Mouse (Mus musculus) myocyte (in vitro differentiated cells): Measurements from ENCODE around the gene Iqsec2.

Experiments used
- CEBPB ChIP-seq: IDR thresholded peaks from 2 replicates; pipeline ENCODE4 v1.6.1; 2011; ENCODE audit warnings: mild to moderate bottlenecking, moderate library complexity; ENCODE audit not compliant: poor library complexity, insufficient read depth, severe bottlenecking
- E2F4 ChIP-seq: IDR thresholded peaks from one replicate; pipeline ENCODE4 v1.6.1; 2011; ENCODE audit warnings: mild to moderate bottlenecking, control low read depth, moderate library complexity; ENCODE audit not compliant: insufficient read depth
- MAX ChIP-seq: IDR thresholded peaks from one replicate; pipeline ENCODE4 v1.6.1; 2011; ENCODE audit warnings: low read depth, mild to moderate bottlenecking, control low read depth
- POLR2A ChIP-seq: IDR thresholded peaks from one replicate; pipeline ENCODE4 v1.6.1; 2011; ENCODE audit warnings: low read depth, mild to moderate bottlenecking, control low read depth, moderate library complexity; ENCODE audit not compliant: insufficient read length
- POLR2AphosphoS2 ChIP-seq: IDR thresholded peaks from one replicate; pipeline ENCODE4 v1.6.1; 2011; ENCODE audit warnings: low read depth, control low read depth; ENCODE audit not compliant: insufficient read length
- TCF12 ChIP-seq: IDR thresholded peaks from one replicate; pipeline ENCODE4 v1.6.1; 2011; ENCODE audit warnings: mild to moderate bottlenecking, control low read depth; ENCODE audit not compliant: poor library complexity, insufficient read depth, severe bottlenecking
- USF1 ChIP-seq: IDR thresholded peaks from one replicate; pipeline ENCODE4 v1.6.1; 2011; ENCODE audit warnings: low read depth, mild to moderate bottlenecking, control low read depth, moderate library complexity

GRCm38 (mm10) chrX:152144742-152145214, 710 bp downstream of the Iqsec2 start:
- no peak for TF ChIP-seq POLR2A
- TF ChIP-seq TCF12: no peak
- TF ChIP-seq POLR2AphosphoS2: no peak
- no peak for TF ChIP-seq CEBPB
- no peak for TF ChIP-seq E2F4
- no peak for TF ChIP-seq MAX
- no peak for TF ChIP-seq USF1
